Mouse (Mus musculus) gastrocnemius, postnatal 25 days (tissue): Measurements from ENCODE around the gene Apon. TPM values are rescaled to one million over a fixed set of nuclear protein-coding genes. Genes with fewer than 3 reads are reported as not detected.
"Not testable (repeated sequence)": the region's sequence is repeated elsewhere in the genome, so short reads cannot be mapped to it uniquely, and the experiment has no call there.

ENCODE experiments used
- DNase-seq: peaks from one replicate; pipeline ENCODE4 v3.0.0; 2022
- total RNA-seq, 2 experiments: library from RNA; stranded (reverse); gene quantifications; 1 replicate in 1 of 2; 2 replicates in 1 of 2; pipeline ENCODE4 v1.2.3; 2021

Apon gene
- total RNA-seq, 2 experiments from 2014 or later, result not detected

- DNase-seq, result no peak
These were observed 21.4 kb upstream of the Apon start for GRCm38 (mm10) chr10:128232420-128232985.

- DNase-seq, result no peak
These were observed 17.6 kb upstream of the Apon start for GRCm38 (mm10) chr10:128236321-128236720.

GRCm38 (mm10) chr10:128237807-128238480 lies 16.0 kb upstream of the Apon start:
- peak; percentile 57 for DNase-seq

- no peak for DNase-seq
These were observed 14.8 kb upstream of the Apon start for GRCm38 (mm10) chr10:128239140-128239539.

GRCm38 (mm10) chr10:128240131-128240530 lies 13.8 kb upstream of the Apon start:
- DNase-seq, result no peak

- DNase-seq, result no peak
These were observed 10.6 kb upstream of the Apon start for GRCm38 (mm10) chr10:128243252-128243651.

GRCm38 (mm10) chr10:128244121-128244520 lies 9.8 kb upstream of the Apon start:
- DNase-seq, result no peak

- peak; percentile 55 for DNase-seq
These were observed 6.7 kb upstream of the Apon start for GRCm38 (mm10) chr10:128247020-128247732.

GRCm38 (mm10) chr10:128250565-128250964 lies 3.3 kb upstream of the Apon start:
- no peak for DNase-seq

GRCm38 (mm10) chr10:128255925-128256324 lies 2.0 kb downstream of the Apon start:
- no peak for DNase-seq

GRCm38 (mm10) chr10:128256328-128256727 lies 2.4 kb downstream of the Apon start:
- no peak for DNase-seq

GRCm38 (mm10) chr10:128258953-128259352 lies 5.1 kb downstream of the Apon start:
- DNase-seq, result no peak

- DNase-seq, result no peak
These were observed 6.0 kb downstream of the Apon start for GRCm38 (mm10) chr10:128259946-128260345.

GRCm38 (mm10) chr10:128260376-128260775 lies 6.5 kb downstream of the Apon start:
- DNase-seq, result not testable (repeated sequence)

- no peak for DNase-seq
These were observed 8.4 kb downstream of the Apon start for GRCm38 (mm10) chr10:128262300-128262699.

GRCm38 (mm10) chr10:128263393-128264310 lies 9.8 kb downstream of the Apon start:
- no peak for DNase-seq

- no peak for DNase-seq
These were observed 14.5 kb downstream of the Apon start, which contains the start of gene Apof for GRCm38 (mm10) chr10:128268371-128268770. Gene Apof (plus strand): TSS chr10:128268671.

- no peak for DNase-seq
These were observed 15.5 kb downstream of the Apon start for GRCm38 (mm10) chr10:128269206-128269910.

GRCm38 (mm10) chr10:128270287-128270841 lies 16.5 kb downstream of the Apon start, which contains the start of gene Stat2:
Gene Stat2 (plus strand): TSS chr10:128270559.
- DNase-seq, result peak; percentile 98

GRCm38 (mm10) chr10:128270866-128271265 lies 17.0 kb downstream of the Apon start:
- DNase-seq, result no peak

- DNase-seq, result no peak
These were observed 18.0 kb downstream of the Apon start for GRCm38 (mm10) chr10:128271883-128272282.
